In genomic region chr1:152678451-152678850, GRCm38 (mm10) we compare ENCODE assay signal across 10 mouse cellular contexts.
DNase-seq lines count a peak whose midpoint lies in the region; ATAC-seq lines count a peak whose summit lies in the region.
"Had no signal": no experiment of that assay in that cellular context is flagged by ENCODE, and none has a peak within 500 bp of the region (broad histone marks: within the 10 kb centered on the region; RNA-seq: fewer than 3 reads in every experiment).

No protein-coding gene starts in this region.

- H3K9me3 ChIP-seq in intestine, embryonic 15.5 days = no peaks in the 10 kb centered on the region
- no peaks in the 10 kb centered on the region for H3K9me3 ChIP-seq in hindbrain, embryonic 11.5 days (ENCODE audit: control insufficient read depth, low read length)
- H3K9me3 ChIP-seq: midbrain, embryonic 12.5 days had no signal

- no peaks in the 10 kb centered on the region for H3K36me3 ChIP-seq in intestine, embryonic 15.5 days
- H3K36me3 ChIP-seq in hindbrain, embryonic 11.5 days (ENCODE audit: control insufficient read depth, insufficient read depth, low read length) = no peaks in the 10 kb centered on the region
- H3K36me3 ChIP-seq: midbrain, embryonic 12.5 days had no signal

- no peak overlapping the region for H3K4me3 ChIP-seq in intestine, embryonic 15.5 days (replicated peaks)
- H3K4me3 ChIP-seq in hindbrain, embryonic 11.5 days (ENCODE audit: low read depth, low read length) = no peak overlapping the region
- H3K4me3 ChIP-seq: erythroblast, embryonic 14.5 days; midbrain, embryonic 12.5 days had no signal

- H3K27ac ChIP-seq in intestine, embryonic 15.5 days = peak overlapping the region; percentile 46
- no peak overlapping the region for H3K27ac ChIP-seq in hindbrain, embryonic 11.5 days (ENCODE audit: low read depth, low read length)
- H3K27ac ChIP-seq: midbrain, embryonic 12.5 days had no signal

- peak; percentile 19 to 60 for DNase-seq in cerebellum, postnatal 14 days
- DNase-seq in cerebellum, postnatal 4 days (ENCODE audit: low spot score in 2 of 2) = no peak
- peak; percentile 10 for DNase-seq in CD4-positive helper T cell, adult 2 months (ENCODE audit: low read depth, low spot score)
- peak; percentile 12 to 41 for DNase-seq in natural killer cell, adult 2 months (ENCODE audit: low spot score in 2 of 2)
- DNase-seq in adrenal gland, adult 8-10 months = no peak
- no peak for DNase-seq in adrenal gland, postnatal 25 days
- DNase-seq in hindbrain, embryonic 11.5 days (ENCODE audit: low spot score) = no peak

- no peak overlapping the region for H3K9ac ChIP-seq in intestine, embryonic 15.5 days
- no peak overlapping the region for H3K9ac ChIP-seq in hindbrain, embryonic 11.5 days (ENCODE audit: low read depth, low read length)
- H3K9ac ChIP-seq: midbrain, embryonic 12.5 days had no signal

- H3K27me3 ChIP-seq in intestine, embryonic 15.5 days (replicated peaks) = no peaks in the 10 kb centered on the region
- H3K27me3 ChIP-seq in hindbrain, embryonic 11.5 days (ENCODE audit: control insufficient read depth, insufficient read depth, low read length) = no peaks in the 10 kb centered on the region
- H3K27me3 ChIP-seq: midbrain, embryonic 12.5 days had no signal

- 47% methylated on average over 5 of the region's 5 CpGs for WGBS in intestine, embryonic 15.5 days
- 42% methylated on average over 5 of the region's 5 CpGs for WGBS in hindbrain, embryonic 11.5 days

- no peak overlapping the region for H3K4me2 ChIP-seq in intestine, embryonic 15.5 days (replicated peaks)
- H3K4me2 ChIP-seq in hindbrain, embryonic 11.5 days (replicated peaks; ENCODE audit: low read depth, low read length) = no peak overlapping the region
- H3K4me2 ChIP-seq: midbrain, embryonic 12.5 days had no signal

- ATAC-seq in intestine, embryonic 15.5 days = peak; percentile 4; the same call in 1 of the 2 replicates
- no peak for ATAC-seq in hindbrain, embryonic 11.5 days (ENCODE audit: low FRiP score)

- peaks cover 15% of the 10 kb centered on the region for H3K4me1 ChIP-seq in intestine, embryonic 15.5 days (replicated peaks)
- no peaks in the 10 kb centered on the region for H3K4me1 ChIP-seq in hindbrain, embryonic 11.5 days (replicated peaks; ENCODE audit: control insufficient read depth, insufficient read depth, low read length)
- H3K4me1 ChIP-seq: midbrain, embryonic 12.5 days had no signal

Comparison
In these comparisons a context has a peak if more than half of its experiments do, and no peak if none do; other contexts are left out.
1. DNase-seq: peak in cerebellum, postnatal 14 days (2 of 2), CD4-positive helper T cell, adult 2 months (single experiment) and natural killer cell, adult 2 months (2 of 2); none in cerebellum, postnatal 4 days (0 of 2), adrenal gland, adult 8-10 months (single experiment), adrenal gland, postnatal 25 days (single experiment) and hindbrain, embryonic 11.5 days (single experiment).